Mouse (Mus musculus): ENCODE data around the gene Ocln. TPM values are rescaled to one million over a fixed set of nuclear protein-coding genes. Genes with fewer than 3 reads are reported as not detected.
"Not testable (repeated sequence)": the region's sequence is repeated elsewhere in the genome, so short reads cannot be mapped to it uniquely, and the experiment has no call there.

The Ocln gene
- polyA plus RNA-seq, 3 experiments from 2014 or later, result 0.57 to 0.66 TPM; not detected in 1

- ATAC-seq, result no peak
These were observed 60.9 kb downstream of the Ocln start for GRCm38 (mm10) chr13:100491623-100492022.

GRCm38 (mm10) chr13:100490424-100490823 is 62.1 kb downstream of the Ocln start:
- no peak for ATAC-seq

GRCm38 (mm10) chr13:100483610-100484009 is 68.9 kb downstream of the Ocln start:
- no peak for ATAC-seq

- no peak for ATAC-seq
These were observed 88.8 kb downstream of the Ocln start for GRCm38 (mm10) chr13:100463527-100464222.

- ATAC-seq, result no peak
These were observed 91.2 kb downstream of the Ocln start for GRCm38 (mm10) chr13:100461336-100461735.

- ATAC-seq, result not testable (repeated sequence)
These were observed 99.9 kb downstream of the Ocln start, which contains the start of gene Naip1 for GRCm38 (mm10) chr13:100452415-100453127. Gene Naip1 (minus strand): TSS chr13:100452869.

GRCm38 (mm10) chr13:100449495-100449894 is 103.0 kb downstream of the Ocln start:
- no peak for ATAC-seq

Other genes with a start within 250 kb of the Ocln start
- gene Naip6, start 235.0 kb downstream of the Ocln start, polyA plus RNA-seq (2017; shearing (Covaris generic)), result 1 to 10 TPM; 5.0 to 6.6 (median 5.1) TPM
- not detected for gene Naip1, start 99.8 kb downstream of the Ocln start, polyA plus RNA-seq (2017; shearing (Covaris generic))
- 10 to 100 TPM; 49.8 to 55.7 (median 55.5) TPM for gene Gtf2h2, start 60.1 kb downstream of the Ocln start, polyA plus RNA-seq (2017; shearing (Covaris generic))
- gene Marveld2, start 64.3 kb upstream of the Ocln start, polyA plus RNA-seq (2017; shearing (Covaris generic)), result 1 to 10 TPM; 4.3 to 9.7 (median 7.9) TPM
- gene Ak6, start 98.3 kb upstream of the Ocln start, polyA plus RNA-seq (2017; shearing (Covaris generic)), result 100 to 1,000 TPM; 109 to 138 (median 137) TPM
- 10 to 100 TPM; 22.2 to 28.6 (median 27.5) TPM for gene Rad17, start 98.3 kb upstream of the Ocln start, polyA plus RNA-seq (2017; shearing (Covaris generic))
- 10 to 100 TPM in 1 of 3 experiments, 1 to 10 TPM in 2; 3.3 to 21.7 (median 9.0) TPM for gene Taf9, start 98.9 kb upstream of the Ocln start, polyA plus RNA-seq (2017; shearing (Covaris generic))
- gene Ccdc125, start 117.0 kb upstream of the Ocln start, polyA plus RNA-seq (2017; shearing (Covaris generic)), result 10 to 100 TPM; 24.9 to 30.1 (median 25.8) TPM
- gene Cdk7, start 178.2 kb upstream of the Ocln start, polyA plus RNA-seq (2017; shearing (Covaris generic)), result 10 to 100 TPM; 80.9 to 96.4 (median 82.6) TPM
- gene Mrps36, start 191.9 kb upstream of the Ocln start, polyA plus RNA-seq (2017; shearing (Covaris generic)), result 100 to 1,000 TPM; 104 to 123 (median 106) TPM
- 10 to 100 TPM in 1 of 3 experiments, 1 to 10 TPM in 2; 3.2 to 16.6 (median 3.2) TPM for gene Cenph, start 223.2 kb upstream of the Ocln start, polyA plus RNA-seq (2017; shearing (Covaris generic))
- 100 to 1,000 TPM in 1 of 3 experiments, 10 to 100 TPM in 2; 10.2 to 168 (median 20.0) TPM for gene Ccnb1, start 233.9 kb upstream of the Ocln start, polyA plus RNA-seq (2017; shearing (Covaris generic))